Mouse (Mus musculus) megakaryocyte, embryonic 14.5 days (primary cell): ENCODE results near the gene Vash2. TPM values are rescaled to one million over a fixed set of nuclear protein-coding genes. Genes with fewer than 3 reads are reported as not detected.
A peak's percentile ranks its signal among the peaks of the same experiment; 100 is the strongest.

Experiments used
- H3K27me3 ChIP-seq: replicated peaks from 2 replicates; pipeline ENCODE3; 2012; ENCODE audit warnings: inconsistent platforms
- H3K36me3 ChIP-seq: replicated peaks from 2 replicates; pipeline ENCODE3; 2012; ENCODE audit warnings: low read length, inconsistent platforms, mixed read lengths
- H3K4me1 ChIP-seq: 2 replicates; pipeline ENCODE4 v1.6.1; 2012; ENCODE audit warnings: inconsistent platforms
- H3K4me3 ChIP-seq: replicated peaks from 2 replicates; pipeline ENCODE3; 2012; ENCODE audit warnings: moderate library complexity, mild to moderate bottlenecking, inconsistent platforms
- H3K9me3 ChIP-seq: 2 replicates; pipeline ENCODE4 v1.6.1; 2012; ENCODE audit warnings: inconsistent platforms
- FLI1 ChIP-seq: IDR thresholded peaks from 2 replicates; pipeline ENCODE4 v1.6.1; 2012; ENCODE audit warnings: low read length, inconsistent platforms, mixed read lengths
- GATA1 ChIP-seq: IDR thresholded peaks from 3 replicates; pipeline ENCODE4 v1.6.1; 2012; ENCODE audit warnings: mixed read lengths, low read length, inconsistent platforms, borderline replicate concordance
- polyA plus RNA-seq: library from polyadenylated mRNA; stranded (reverse); fragments of >175 nt; gene quantifications from 2 replicates; pipeline ENCODE4 v1.2.3, GENCODE M21; 2012; ENCODE audit warnings: low replicate concordance; ENCODE audit not compliant: insufficient read depth

Vash2 gene
- polyA plus RNA-seq, 1 experiment = 0.07 TPM

GRCm38 (mm10) chr1:190953009-190953408, 26.1 kb downstream of the Vash2 start:
- H3K4me3 ChIP-seq = no peak overlapping the region
- H3K36me3 ChIP-seq = peaks cover 20% of the 10 kb centered on the region
- H3K4me1 ChIP-seq = peaks cover 17% of the 10 kb centered on the region
- peaks cover 47% of the 10 kb centered on the region for H3K27me3 ChIP-seq
- H3K9me3 ChIP-seq = no peaks in the 10 kb centered on the region
- TF ChIP-seq FLI1 (no peak), GATA1 (no peak)

- TF ChIP-seq GATA1 = no peak
- TF ChIP-seq FLI1 = no peak
- peaks cover 38% of the 10 kb centered on the region for H3K36me3 ChIP-seq
- H3K4me1 ChIP-seq = peaks cover 17% of the 10 kb centered on the region
- no peak overlapping the region for H3K4me3 ChIP-seq
- peaks cover 32% of the 10 kb centered on the region for H3K27me3 ChIP-seq
- H3K9me3 ChIP-seq = no peaks in the 10 kb centered on the region
These were observed 28.1 kb downstream of the Vash2 start for GRCm38 (mm10) chr1:190951014-190951413.

- Histone ChIP-seq H3K4me3 (peak overlapping the region; percentile 14), H3K36me3 (peaks cover 60% of the 10 kb centered on the region), H3K4me1 (peaks cover 17% of the 10 kb centered on the region), H3K9me3 (no peaks in the 10 kb centered on the region), H3K27me3 (peaks cover 14% of the 10 kb centered on the region)
- TF ChIP-seq FLI1 (no peak), GATA1 (no peak)
These were observed 30.2 kb downstream of the Vash2 start for GRCm38 (mm10) chr1:190948846-190949245.

GRCm38 (mm10) chr1:190948439-190948838, 30.7 kb downstream of the Vash2 start:
- H3K36me3 ChIP-seq = peaks cover 64% of the 10 kb centered on the region
- H3K4me3 ChIP-seq = no peak overlapping the region
- peaks cover 12% of the 10 kb centered on the region for H3K27me3 ChIP-seq
- H3K4me1 ChIP-seq = peaks cover 16% of the 10 kb centered on the region
- no peaks in the 10 kb centered on the region for H3K9me3 ChIP-seq
- TF ChIP-seq FLI1 (no peak), GATA1 (no peak)

GRCm38 (mm10) chr1:190947986-190948385, 31.1 kb downstream of the Vash2 start:
- no peak overlapping the region for H3K4me3 ChIP-seq
- TF ChIP-seq FLI1 (no peak), GATA1 (no peak)
- peaks cover 68% of the 10 kb centered on the region for H3K36me3 ChIP-seq
- peaks cover 8% of the 10 kb centered on the region for H3K27me3 ChIP-seq
- no peaks in the 10 kb centered on the region for H3K9me3 ChIP-seq
- H3K4me1 ChIP-seq = peaks cover 11% of the 10 kb centered on the region

GRCm38 (mm10) chr1:190944109-190944760, 34.9 kb downstream of the Vash2 start:
- Histone ChIP-seq H3K9me3 (no peaks in the 10 kb centered on the region), H3K36me3 (peaks cover 98% of the 10 kb centered on the region), H3K4me1 (no peaks in the 10 kb centered on the region), H3K27me3 (no peaks in the 10 kb centered on the region), H3K4me3 (no peak overlapping the region)
- TF ChIP-seq GATA1 = no peak
- TF ChIP-seq FLI1 = no peak

GRCm38 (mm10) chr1:190939803-190940202, 39.3 kb downstream of the Vash2 start:
- Histone ChIP-seq H3K9me3 (no peaks in the 10 kb centered on the region), H3K4me3 (no peak overlapping the region), H3K4me1 (peaks cover 6% of the 10 kb centered on the region; the same call in 1 of the 2 replicates), H3K27me3 (no peaks in the 10 kb centered on the region), H3K36me3 (peaks cover 98% of the 10 kb centered on the region)
- TF ChIP-seq GATA1 = no peak
- no peak for TF ChIP-seq FLI1

GRCm38 (mm10) chr1:190930181-190930580, 48.9 kb downstream of the Vash2 start:
- H3K9me3 ChIP-seq = no peaks in the 10 kb centered on the region
- peaks cover 36% of the 10 kb centered on the region for H3K36me3 ChIP-seq
- peaks cover 48% of the 10 kb centered on the region for H3K4me1 ChIP-seq
- no peak for TF ChIP-seq FLI1
- no peak for TF ChIP-seq GATA1
- H3K27me3 ChIP-seq = no peaks in the 10 kb centered on the region
- H3K4me3 ChIP-seq = peak overlapping the region; percentile 30

- peaks cover 51% of the 10 kb centered on the region for H3K4me1 ChIP-seq
- H3K9me3 ChIP-seq = no peaks in the 10 kb centered on the region
- H3K4me3 ChIP-seq = peak overlapping the region; percentile 97
- H3K36me3 ChIP-seq = peaks cover 26% of the 10 kb centered on the region
- TF ChIP-seq FLI1 (no peak), GATA1 (no peak)
- H3K27me3 ChIP-seq = no peaks in the 10 kb centered on the region
These were observed 49.9 kb downstream of the Vash2 start for GRCm38 (mm10) chr1:190929010-190929695.

GRCm38 (mm10) chr1:190928370-190929009, 50.6 kb downstream of the Vash2 start:
- Histone ChIP-seq H3K4me1 (peaks cover 53% of the 10 kb centered on the region), H3K27me3 (peaks cover 2% of the 10 kb centered on the region), H3K4me3 (peak overlapping the region; percentile 97), H3K9me3 (no peaks in the 10 kb centered on the region), H3K36me3 (peaks cover 19% of the 10 kb centered on the region)
- TF ChIP-seq GATA1 = no peak
- TF ChIP-seq FLI1 = no peak
